Mouse (Mus musculus) G1E (cell line): ENCODE data around the gene Cdkl5. TPM values are rescaled to one million over a fixed set of nuclear protein-coding genes. Genes with fewer than 3 reads are reported as not detected.

Experiments
- ATAC-seq: 2 replicates; pipeline ENCODE4 v1.8.0; 2016; ENCODE audit warnings: mild to moderate bottlenecking; ENCODE audit not compliant: insufficient number of reproducible peaks, poor library complexity, low FRiP score, severe bottlenecking; ENCODE audit errors: extremely low read depth
- DNase-seq: peaks from one replicate; pipeline ENCODE4 v3.0.0; 2012; ENCODE audit warnings: low spot score
- H3K27me3 ChIP-seq: 2 replicates; pipeline ENCODE4 v1.6.1; 2012; ENCODE audit warnings: mild to moderate bottlenecking, low read length, inconsistent platforms; ENCODE audit not compliant: insufficient read depth
- H3K36me3 ChIP-seq: replicated peaks from 2 replicates; pipeline ENCODE3; 2012; ENCODE audit warnings: mild to moderate bottlenecking, inconsistent platforms
- H3K4me1 ChIP-seq: 2 replicates; pipeline ENCODE4 v1.6.1; 2012; ENCODE audit warnings: low read depth, low read length, inconsistent platforms, mixed read lengths; ENCODE audit not compliant: insufficient read depth
- H3K4me3 ChIP-seq: 2 replicates; pipeline ENCODE4 v1.5.1; 2012; ENCODE audit warnings: low read depth, mild to moderate bottlenecking, inconsistent platforms, low read length, moderate library complexity, mixed read lengths
- H3K9me3 ChIP-seq: replicated peaks from 2 replicates; pipeline ENCODE4 v1.6.1; 2012; ENCODE audit warnings: inconsistent platforms
- CTCF ChIP-seq: IDR thresholded peaks from 2 replicates; pipeline ENCODE4 v1.5.1; 2012; ENCODE audit warnings: low read depth, low read length, inconsistent platforms, mixed read lengths
- GATA1 ChIP-seq: IDR thresholded peaks from 2 replicates; pipeline ENCODE4 v1.6.1; 2012; ENCODE audit warnings: borderline replicate concordance, low read length, inconsistent platforms, mixed read lengths
- GATA2 ChIP-seq: IDR thresholded peaks from 2 replicates; pipeline ENCODE4 v1.6.1; 2012; ENCODE audit warnings: low read depth, low read length, inconsistent platforms, borderline replicate concordance
- POLR2AphosphoS5 ChIP-seq: IDR thresholded peaks from 2 replicates; pipeline ENCODE4 v1.6.1; 2012; ENCODE audit warnings: low read depth, low read length, inconsistent platforms; ENCODE audit not compliant: insufficient replicate concordance
- TAL1 ChIP-seq: conservative IDR thresholded peaks from 2 replicates; pipeline ENCODE4 v1.6.1; 2012; ENCODE audit warnings: low read depth, low read length, inconsistent platforms, mixed read lengths
- polyA plus RNA-seq: library from polyadenylated mRNA; stranded (reverse); fragments of >175 nt; gene quantifications from 2 replicates; pipeline ENCODE4 v1.2.3, GENCODE M21; 2012
- total RNA-seq, 2 experiments: library from RNA; stranded (forward) in 1 of 2; stranded (reverse) in 1 of 2; fragments of 200-1000 nt in 1 of 2; fragments of >200 nt in 1 of 2; fragmentation: Nextera tagmentation in 1 of 2; gene quantifications; 2 replicates each; pipeline ENCODE4 v1.2.3; 2014 to 2017

Gene Cdkl5
- total RNA-seq (2014; fragmentation: Nextera tagmentation) (1.5 and 2.5 TPM in 2 replicates), total RNA-seq (2017) (0.46 and 0.93 TPM in 2 replicates), polyA plus RNA-seq (0.01 TPM in 2 replicates)

DNA sequence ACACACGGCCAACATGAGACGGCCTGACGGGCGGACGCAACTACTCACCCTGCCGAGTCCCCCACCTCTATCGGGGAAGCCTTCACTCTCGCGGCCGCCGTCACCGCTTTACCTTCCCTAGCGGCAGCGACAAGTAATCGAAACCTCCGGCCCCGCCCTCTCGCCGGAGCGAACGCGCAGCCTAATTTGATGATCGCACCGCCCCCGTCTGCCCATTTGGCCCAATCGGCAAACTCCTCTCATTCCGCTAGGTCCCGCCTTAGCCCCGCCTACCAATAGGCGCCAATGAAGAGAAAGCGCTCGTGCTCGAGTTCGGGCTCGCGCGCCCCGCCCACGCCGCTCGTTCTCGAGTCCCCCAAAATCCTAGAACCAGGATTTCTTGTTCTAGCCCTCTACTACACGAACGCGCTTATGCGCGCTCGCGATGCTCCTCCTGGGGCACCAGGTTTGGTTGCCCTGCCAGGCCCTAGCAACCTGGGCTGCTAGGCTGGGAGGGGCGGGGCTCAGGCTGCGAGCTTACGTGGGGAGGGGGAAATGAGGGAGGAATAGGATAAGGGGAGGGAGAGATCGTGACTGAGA is at the start of gene Cdkl5:
Gene Cdkl5, minus strand, starts transcription at position 162 of the 579 bp plus-strand sequence.
- Histone ChIP-seq H3K9me3 (no peaks in the 10 kb centered on the region), H3K36me3 (no peaks in the 10 kb centered on the region), H3K4me1 (peaks cover 5% of the 10 kb centered on the region), H3K27me3 (peaks cover 11% of the 10 kb centered on the region; the same call in 1 of the 2 replicates), H3K4me3 (peak within 1 kb of the TSS; percentile 70)
- peak; percentile 97 for ATAC-seq
- TF ChIP-seq GATA2 (no peak), TAL1 (no peak), CTCF (no peak), GATA1 (no peak), POLR2AphosphoS5 (no peak)
- peak; percentile 60 for DNase-seq

DNA sequence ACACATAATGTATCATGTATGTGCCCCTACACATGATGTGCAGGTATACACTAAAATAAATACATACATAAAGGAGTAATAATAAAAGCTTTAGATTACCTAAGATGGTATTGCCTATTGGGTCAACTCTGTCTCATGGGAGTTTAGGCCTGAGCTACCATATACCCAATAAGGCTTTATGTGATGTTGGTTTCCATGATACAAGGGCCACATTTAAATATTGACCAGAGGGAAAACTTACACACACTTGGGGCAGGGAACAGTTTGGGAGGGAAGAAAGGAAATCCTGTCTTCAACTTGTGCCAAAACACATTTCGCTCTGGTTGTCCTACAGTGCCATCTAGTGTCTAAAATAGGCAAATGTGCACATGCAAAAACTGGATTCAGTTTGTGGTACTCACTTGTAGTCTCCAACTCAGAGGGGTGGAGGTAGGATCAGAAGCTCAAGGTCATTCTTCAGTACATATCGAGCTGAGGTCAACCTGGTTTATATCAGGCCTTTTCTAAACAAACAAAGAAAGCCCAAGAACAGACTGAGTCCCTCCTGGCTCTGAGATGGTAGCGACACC is 38.8 kb upstream of the Cdkl5 start:
- no peaks in the 10 kb centered on the region for H3K36me3 ChIP-seq
- ATAC-seq (no peak), DNase-seq (no peak)
- H3K27me3 ChIP-seq: no peaks in the 10 kb centered on the region
- no peak for TF ChIP-seq POLR2AphosphoS5
- TF ChIP-seq GATA2: no peak
- no peak for TF ChIP-seq TAL1
- TF ChIP-seq GATA1: no peak
- TF ChIP-seq CTCF: peak; percentile 46; the same call in 1 of the 2 replicates
- H3K4me3 ChIP-seq: no peak overlapping the region
- H3K9me3 ChIP-seq: no peaks in the 10 kb centered on the region
- no peaks in the 10 kb centered on the region for H3K4me1 ChIP-seq

DNA sequence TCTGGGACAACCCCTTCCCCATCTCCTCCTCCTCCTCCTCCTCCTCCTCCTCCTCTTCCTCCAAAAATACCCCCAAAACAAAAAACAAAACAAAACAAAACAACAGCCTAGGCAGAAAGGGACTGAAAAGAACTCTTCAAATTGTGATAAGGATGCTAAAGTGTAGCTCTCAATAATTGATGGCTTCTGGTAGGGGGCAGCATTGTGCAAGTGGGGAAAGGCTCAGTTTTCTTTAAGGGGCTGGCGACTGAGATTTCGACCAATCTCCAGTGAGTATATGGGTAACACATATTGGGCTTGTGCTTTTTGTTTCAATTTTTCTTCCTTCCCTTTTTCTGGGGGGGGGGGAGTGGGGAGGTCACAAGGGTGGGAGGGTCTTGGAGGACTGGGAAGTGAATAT is 37.9 kb upstream of the Cdkl5 start:
- Histone ChIP-seq H3K27me3 (no peaks in the 10 kb centered on the region), H3K9me3 (no peaks in the 10 kb centered on the region), H3K4me3 (no peak overlapping the region), H3K36me3 (no peaks in the 10 kb centered on the region), H3K4me1 (no peaks in the 10 kb centered on the region)
- DNase-seq: no peak
- TF ChIP-seq TAL1 (no peak), POLR2AphosphoS5 (no peak), GATA1 (no peak), GATA2 (no peak), CTCF (no peak)
- ATAC-seq: no peak

DNA sequence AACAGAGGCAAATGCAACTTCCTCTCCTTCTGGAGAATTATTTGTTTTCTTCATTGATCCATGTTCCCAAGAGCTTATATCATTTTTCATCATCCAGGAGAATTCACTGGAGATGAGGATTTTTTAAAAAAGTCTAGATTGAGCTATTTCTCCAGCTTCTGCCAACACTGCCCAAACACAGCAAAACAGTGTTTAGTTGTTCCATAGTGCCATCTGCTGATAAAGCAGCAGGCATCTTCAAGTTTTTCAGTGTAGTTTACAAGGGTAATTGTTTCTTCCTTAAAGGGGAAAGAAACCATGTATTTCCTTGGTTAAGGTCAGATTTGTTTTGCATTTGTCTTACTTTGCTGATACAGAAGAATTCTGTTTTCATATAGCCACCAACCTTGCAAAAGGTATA is 35.7 kb upstream of the Cdkl5 start:
- Histone ChIP-seq H3K4me3 (no peak overlapping the region), H3K27me3 (no peaks in the 10 kb centered on the region), H3K4me1 (no peaks in the 10 kb centered on the region), H3K36me3 (no peaks in the 10 kb centered on the region), H3K9me3 (no peaks in the 10 kb centered on the region)
- ATAC-seq (no peak), DNase-seq (no peak)
- no peak for TF ChIP-seq TAL1
- no peak for TF ChIP-seq GATA2
- TF ChIP-seq POLR2AphosphoS5: no peak
- no peak for TF ChIP-seq GATA1
- TF ChIP-seq CTCF: no peak

DNA sequence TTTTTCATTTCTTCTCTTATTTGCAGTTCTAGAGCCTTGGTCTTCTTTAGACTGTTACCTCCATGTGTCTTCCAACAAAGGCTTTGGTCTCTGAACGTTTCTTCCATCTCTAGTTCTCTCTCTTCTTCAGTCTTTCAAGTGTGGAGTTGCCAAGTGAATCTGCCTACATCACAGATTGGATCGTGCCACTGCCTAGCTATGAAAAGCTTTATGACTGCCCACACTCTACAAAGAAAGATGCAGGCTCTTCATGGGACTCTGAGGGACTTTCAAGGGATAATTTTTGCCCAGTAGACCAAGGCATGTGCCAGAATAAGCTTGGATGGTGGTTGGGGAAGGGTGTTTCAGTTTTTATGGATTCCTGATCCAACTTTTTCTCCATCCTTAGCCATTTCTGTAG is 30.0 kb upstream of the Cdkl5 start:
- Histone ChIP-seq H3K9me3 (no peaks in the 10 kb centered on the region), H3K4me1 (no peaks in the 10 kb centered on the region), H3K27me3 (no peaks in the 10 kb centered on the region), H3K36me3 (no peaks in the 10 kb centered on the region), H3K4me3 (no peak overlapping the region)
- TF ChIP-seq CTCF: no peak
- TF ChIP-seq GATA1: no peak
- no peak for TF ChIP-seq POLR2AphosphoS5
- TF ChIP-seq TAL1: no peak
- no peak for TF ChIP-seq GATA2
- no peak for DNase-seq
- ATAC-seq: no peak

DNA sequence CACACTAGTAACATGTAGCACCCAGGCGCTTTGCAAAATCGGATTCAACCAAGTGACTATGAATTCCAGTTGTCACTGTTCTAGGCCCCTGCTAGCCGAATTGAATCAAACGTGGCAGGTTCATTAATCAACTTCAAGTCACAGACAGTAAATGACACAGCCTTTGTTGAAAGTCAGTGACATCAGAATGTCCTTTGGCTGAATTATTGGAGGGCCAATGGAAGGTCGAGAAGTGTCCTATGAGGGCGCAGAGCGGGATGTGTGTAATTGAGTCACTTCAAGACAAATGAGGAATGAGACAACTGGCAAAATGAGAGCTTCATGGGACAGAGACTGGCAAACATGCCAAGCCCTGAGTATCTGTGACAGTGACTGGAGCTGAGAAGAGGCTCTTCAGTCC is 27.0 kb upstream of the Cdkl5 start:
- no peaks in the 10 kb centered on the region for H3K4me1 ChIP-seq
- no peaks in the 10 kb centered on the region for H3K9me3 ChIP-seq
- no peak for ATAC-seq
- H3K4me3 ChIP-seq: no peak overlapping the region
- TF ChIP-seq GATA2: no peak
- no peak for TF ChIP-seq POLR2AphosphoS5
- no peak for TF ChIP-seq CTCF
- no peak for TF ChIP-seq GATA1
- no peak for TF ChIP-seq TAL1
- no peaks in the 10 kb centered on the region for H3K36me3 ChIP-seq
- DNase-seq: no peak
- H3K27me3 ChIP-seq: no peaks in the 10 kb centered on the region
